Mouse (Mus musculus) midbrain, embryonic 11.5 days (tissue): ENCODE results near the gene Gga2. TPM values are rescaled to one million over a fixed set of nuclear protein-coding genes. Genes with fewer than 3 reads are reported as not detected.

Experiments used
- ATAC-seq: fragments of 200-750 bp; cut with Nextera tagmentation; 2 replicates; pipeline ENCODE4 v1.8.0; 2017; ENCODE audit warnings: moderate TSS enrichment, moderate library complexity; ENCODE audit not compliant: low FRiP score
- DNase-seq: peaks from one replicate; pipeline ENCODE4 v3.0.0; 2015; ENCODE audit warnings: low spot score; ENCODE audit errors: missing footprints
- H3K27ac ChIP-seq: fragments of 300-500 bp; sonication (generic); 2 replicates; pipeline ENCODE4 v1.5.1; 2014; ENCODE audit warnings: low read depth, low read length
- H3K27me3 ChIP-seq: fragments of 300-500 bp; sonication (generic); 2 replicates; pipeline ENCODE4 v1.6.1; 2014; ENCODE audit warnings: mild to moderate bottlenecking, low read length, moderate library complexity, mixed read lengths; ENCODE audit not compliant: control insufficient read depth, insufficient read depth
- H3K36me3 ChIP-seq: fragments of 300-500 bp; sonication (generic); 2 replicates; pipeline ENCODE4 v1.6.1; 2014; ENCODE audit warnings: mild to moderate bottlenecking, low read length, moderate library complexity, mixed read lengths; ENCODE audit not compliant: control insufficient read depth, insufficient read depth
- H3K4me1 ChIP-seq: fragments of 300-500 bp; sonication (generic); 2 replicates; pipeline ENCODE4 v1.6.1; 2014; ENCODE audit warnings: low read length; ENCODE audit not compliant: control insufficient read depth, insufficient read depth
- H3K4me2 ChIP-seq: fragments of 300-500 bp; sonication (generic); 2 replicates; pipeline ENCODE4 v1.6.1; 2014; ENCODE audit warnings: mild to moderate bottlenecking, moderate library complexity
- H3K4me3 ChIP-seq: fragments of 300-500 bp; sonication (generic); 2 replicates; pipeline ENCODE4 v1.5.1; 2014; ENCODE audit warnings: low read depth, low read length
- H3K9ac ChIP-seq: fragments of 300-500 bp; sonication (generic); 2 replicates; pipeline ENCODE4 v1.6.1; 2014; ENCODE audit warnings: low read length
- H3K9me3 ChIP-seq: fragments of 300-500 bp; sonication (generic); 2 replicates; pipeline ENCODE4 v1.6.1; 2016; ENCODE audit warnings: low read length; ENCODE audit not compliant: control insufficient read depth
- WGBS: fragments of 180-500 bp; shearing (Covaris S2); extraction: QIAGEN DNeasy Blood & Tissue Kit; methylation state at CpG from one replicate; pipeline ENCODE4 v1.1.7; 2014; 5-methylcytosine and 5-hydroxymethylcytosine counted together
- polyA plus RNA-seq: library from polyadenylated mRNA; unstranded; fragments of >200 nt; fragmentation: Nextera tagmentation; extraction: Ambion mirVana; gene quantifications from 2 replicates; pipeline ENCODE4 v1.2.1, GENCODE M21; 2014

Gene Gga2
- polyA plus RNA-seq, 1 experiment from 2014 or later, result 55.7 TPM

DNA sequence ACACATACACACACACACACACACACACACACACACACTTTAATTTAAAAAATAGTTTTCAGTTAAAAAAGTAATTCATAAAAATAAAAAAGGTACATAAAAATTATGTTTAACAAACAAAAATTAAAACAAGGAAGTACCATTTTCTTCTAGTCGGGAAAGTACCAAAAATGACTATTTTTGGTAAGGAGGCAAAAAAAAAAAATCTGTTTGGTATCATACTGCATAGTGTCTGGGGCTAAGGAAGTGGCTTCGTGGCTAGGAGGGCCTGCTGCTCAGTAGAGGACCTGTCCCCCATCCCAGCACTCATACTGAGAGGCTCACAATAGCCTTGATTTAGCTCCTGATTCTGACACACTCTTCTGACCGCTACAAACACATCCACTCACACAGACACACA, 49.3 kb downstream of the Gga2 start:
- no peak for DNase-seq
- H3K9ac ChIP-seq, result no peak overlapping the region
- H3K27me3 ChIP-seq, result no peaks in the 10 kb centered on the region
- 90% methylated on average over 3 of the region's 3 CpGs for WGBS
- no peaks in the 10 kb centered on the region for H3K9me3 ChIP-seq
- no peak overlapping the region for H3K4me2 ChIP-seq
- no peak overlapping the region for H3K4me3 ChIP-seq
- ATAC-seq, result no peak
- H3K4me1 ChIP-seq, result no peaks in the 10 kb centered on the region
- H3K27ac ChIP-seq, result no peak overlapping the region
- H3K36me3 ChIP-seq, result 0 out of 2 replicates have a peak, but pooled peaks cover 5% of the 10 kb centered on the region

DNA sequence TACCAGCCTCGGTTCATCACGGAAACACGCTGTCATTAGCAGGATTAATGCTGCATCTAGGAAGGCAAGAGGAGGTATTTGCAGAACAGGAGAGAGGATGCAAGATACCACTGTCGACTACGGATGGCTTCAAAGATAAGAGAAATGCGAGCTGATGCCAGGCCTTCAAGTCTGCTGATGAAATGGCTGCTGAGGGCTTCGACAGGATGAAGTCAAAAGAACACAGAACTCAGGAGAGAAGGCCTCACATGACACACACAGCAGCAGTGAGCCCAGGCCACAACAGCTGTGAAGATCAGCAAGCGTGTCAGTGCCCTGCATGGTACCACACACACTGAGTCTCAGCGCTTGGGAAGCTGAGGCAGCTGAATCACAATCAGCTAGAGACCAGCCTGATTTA, 50.8 kb downstream of the Gga2 start:
- Histone ChIP-seq H3K4me1 (no peaks in the 10 kb centered on the region), H3K36me3 (0 out of 2 replicates have a peak, but pooled peaks cover 5% of the 10 kb centered on the region), H3K9ac (no peak overlapping the region), H3K4me2 (no peak overlapping the region), H3K9me3 (no peaks in the 10 kb centered on the region), H3K27ac (no peak overlapping the region), H3K27me3 (no peaks in the 10 kb centered on the region), H3K4me3 (no peak overlapping the region)
- ATAC-seq, result no peak
- DNase-seq, result no peak
- WGBS, result 93% methylated on average over 9 of the region's 9 CpGs

GRCm38 (mm10) chr7:121968816-121969215, 52.2 kb downstream of the Gga2 start:
- H3K4me1 ChIP-seq, result no peaks in the 10 kb centered on the region
- H3K4me2 ChIP-seq, result no peak overlapping the region
- H3K27me3 ChIP-seq, result no peaks in the 10 kb centered on the region
- WGBS, result 94% methylated on average over 9 of the region's 9 CpGs
- DNase-seq (no peak), ATAC-seq (no peak)
- no peaks in the 10 kb centered on the region for H3K9me3 ChIP-seq
- H3K36me3 ChIP-seq, result 0 out of 2 replicates have a peak, but pooled peaks cover 5% of the 10 kb centered on the region
- H3K27ac ChIP-seq, result no peak overlapping the region
- H3K9ac ChIP-seq, result no peak overlapping the region
- no peak overlapping the region for H3K4me3 ChIP-seq

GRCm38 (mm10) chr7:121968242-121968641, 52.8 kb downstream of the Gga2 start:
- DNase-seq (no peak), ATAC-seq (no peak)
- H3K9ac ChIP-seq, result no peak overlapping the region
- no peaks in the 10 kb centered on the region for H3K9me3 ChIP-seq
- H3K27me3 ChIP-seq, result no peaks in the 10 kb centered on the region
- H3K4me2 ChIP-seq, result no peak overlapping the region
- H3K36me3 ChIP-seq, result 0 out of 2 replicates have a peak, but pooled peaks cover 5% of the 10 kb centered on the region
- WGBS, result 83% methylated on average over 8 of the region's 8 CpGs
- no peak overlapping the region for H3K27ac ChIP-seq
- H3K4me3 ChIP-seq, result no peak overlapping the region
- no peaks in the 10 kb centered on the region for H3K4me1 ChIP-seq

DNA sequence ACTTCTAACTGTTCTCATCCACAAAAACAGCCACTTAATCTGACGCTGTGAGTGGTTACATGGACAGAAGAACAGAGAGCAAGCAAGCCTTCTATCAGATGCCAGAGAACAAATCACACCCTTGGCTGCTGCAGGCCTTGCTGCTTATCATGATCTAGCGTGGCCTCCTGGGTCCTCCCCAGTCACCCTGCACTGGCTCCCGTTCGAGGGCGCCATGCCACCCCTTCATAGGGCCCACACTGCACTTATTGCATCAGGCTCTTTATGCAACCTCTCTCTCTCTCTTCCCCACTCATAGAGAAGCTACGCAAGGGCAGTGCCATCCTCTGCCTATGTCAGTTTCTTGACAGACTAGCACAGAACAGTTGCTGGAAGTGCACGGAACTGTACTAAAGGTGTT, 54.9 kb downstream of the Gga2 start:
- WGBS, result 87% methylated on average over 7 of the region's 7 CpGs

DNA sequence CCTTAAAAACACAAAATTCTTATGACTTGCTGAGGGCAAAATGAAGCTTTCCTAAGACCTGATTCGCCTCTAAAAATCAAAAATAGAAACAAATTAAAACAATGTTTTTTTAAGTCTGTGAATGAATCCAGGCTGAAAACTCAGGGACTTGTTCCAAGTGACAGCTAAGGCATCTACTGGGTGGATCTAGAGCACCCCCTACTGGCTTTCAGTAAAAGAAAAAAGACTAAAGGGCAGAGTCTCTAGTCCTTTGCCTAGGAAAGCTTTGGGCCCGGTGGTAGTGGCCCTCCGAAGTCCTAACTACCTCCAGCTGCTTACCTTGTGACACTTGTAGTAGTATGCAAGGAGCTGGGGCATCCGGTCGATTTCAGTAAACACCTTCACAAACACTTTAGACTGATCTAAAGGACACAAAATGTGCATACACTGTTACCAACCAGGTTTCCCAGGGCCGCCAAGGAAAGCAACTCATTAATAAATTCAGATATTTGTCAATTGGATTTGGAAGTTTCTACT, 57.1 kb downstream of the Gga2 start:
- no peak for ATAC-seq
- Histone ChIP-seq H3K4me2 (no peak overlapping the region), H3K27ac (no peak overlapping the region), H3K9me3 (no peaks in the 10 kb centered on the region), H3K36me3 (peaks cover under 1% of the 10 kb centered on the region; the same call in 1 of the 2 replicates), H3K4me3 (no peak overlapping the region), H3K9ac (no peak overlapping the region), H3K27me3 (no peaks in the 10 kb centered on the region), H3K4me1 (no peaks in the 10 kb centered on the region)
- 74% methylated on average over 6 of the region's 6 CpGs for WGBS
- DNase-seq, result no peak

More for the DNA sequence above, 54.9 kb downstream of the Gga2 start:
- no peak for DNase-seq
- no peak for ATAC-seq
- no peak overlapping the region for H3K9ac ChIP-seq
- H3K36me3 ChIP-seq, result peaks cover 4% of the 10 kb centered on the region; the same call in 1 of the 2 replicates
- no peak overlapping the region for H3K4me3 ChIP-seq
- no peak overlapping the region for H3K27ac ChIP-seq
- no peaks in the 10 kb centered on the region for H3K9me3 ChIP-seq
- no peaks in the 10 kb centered on the region for H3K27me3 ChIP-seq
- no peaks in the 10 kb centered on the region for H3K4me1 ChIP-seq
- no peak overlapping the region for H3K4me2 ChIP-seq

- Histone ChIP-seq H3K36me3 (no peaks in the 10 kb centered on the region; the same call in 1 of the 2 replicates), H3K9me3 (no peaks in the 10 kb centered on the region), H3K4me2 (no peak overlapping the region), H3K4me1 (no peaks in the 10 kb centered on the region), H3K27me3 (no peaks in the 10 kb centered on the region), H3K27ac (no peak overlapping the region), H3K9ac (no peak overlapping the region), H3K4me3 (no peak overlapping the region)
- ATAC-seq (no peak), DNase-seq (no peak)
- 76% methylated on average over 3 of the region's 3 CpGs for WGBS
Measured at GRCm38 (mm10) chr7:121962571-121962959, 58.5 kb downstream of the Gga2 start.

DNA sequence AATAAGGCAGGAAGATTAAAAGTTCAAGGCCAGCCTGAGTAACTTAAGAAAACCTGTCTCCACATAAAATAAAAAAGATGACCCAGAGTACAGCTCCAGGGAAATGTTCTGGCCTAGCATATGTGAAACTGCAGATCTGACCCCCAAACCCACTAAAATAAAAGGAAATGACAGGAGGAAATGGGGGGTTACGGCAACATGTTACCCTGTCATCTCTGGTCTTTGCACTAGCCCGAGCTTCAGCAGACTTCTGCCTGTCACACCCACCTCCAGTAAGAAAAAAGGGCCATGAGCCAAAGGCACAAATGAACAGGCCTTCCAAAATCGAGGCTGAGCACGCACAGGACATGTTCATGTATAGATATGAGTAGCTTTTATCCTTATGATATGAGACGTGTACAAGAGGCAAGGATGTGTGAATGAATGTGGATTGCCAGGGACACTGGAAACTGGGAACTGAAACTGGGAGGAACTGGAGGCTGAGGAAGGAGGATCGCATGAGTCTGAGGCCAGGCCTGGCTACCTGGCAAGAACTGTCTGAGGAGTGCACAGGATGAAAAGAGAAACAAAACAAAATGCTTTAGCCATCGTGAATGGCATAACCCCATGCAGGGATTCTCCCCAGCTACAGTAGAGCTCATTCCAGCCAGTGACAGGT, 59.0 kb downstream of the Gga2 start:
- no peaks in the 10 kb centered on the region for H3K27me3 ChIP-seq
- no peak overlapping the region for H3K27ac ChIP-seq
- WGBS, result 93% methylated on average over 7 of the region's 7 CpGs
- DNase-seq, result no peak
- no peak overlapping the region for H3K4me3 ChIP-seq
- H3K9ac ChIP-seq, result no peak overlapping the region
- no peak for ATAC-seq
- no peak overlapping the region for H3K4me2 ChIP-seq
- H3K36me3 ChIP-seq, result no peaks in the 10 kb centered on the region; the same call in 1 of the 2 replicates
- no peaks in the 10 kb centered on the region for H3K9me3 ChIP-seq
- H3K4me1 ChIP-seq, result no peaks in the 10 kb centered on the region

GRCm38 (mm10) chr7:121955802-121956201, 65.2 kb downstream of the Gga2 start:
- 0 out of 2 replicates have a peak, but pooled peaks cover 3% of the 10 kb centered on the region for H3K36me3 ChIP-seq

More at GRCm38 (mm10) chr7:121955802-121956201, 65.2 kb downstream of the Gga2 start:
- Histone ChIP-seq H3K4me2 (no peak overlapping the region), H3K9ac (no peak overlapping the region), H3K27ac (no peak overlapping the region), H3K27me3 (no peaks in the 10 kb centered on the region), H3K4me3 (no peak overlapping the region), H3K4me1 (no peaks in the 10 kb centered on the region), H3K9me3 (no peaks in the 10 kb centered on the region)
- DNase-seq, result no peak
- ATAC-seq, result no peak
- 92% methylated on average over 12 of the region's 12 CpGs for WGBS
